Mouse (Mus musculus): ENCODE measurements around the gene Spaca4. TPM values are rescaled to one million over a fixed set of nuclear protein-coding genes. Genes with fewer than 3 reads are reported as not detected.

The Spaca4 gene
- total RNA-seq, 1 experiment from 2014 or later: not detected

DNA sequence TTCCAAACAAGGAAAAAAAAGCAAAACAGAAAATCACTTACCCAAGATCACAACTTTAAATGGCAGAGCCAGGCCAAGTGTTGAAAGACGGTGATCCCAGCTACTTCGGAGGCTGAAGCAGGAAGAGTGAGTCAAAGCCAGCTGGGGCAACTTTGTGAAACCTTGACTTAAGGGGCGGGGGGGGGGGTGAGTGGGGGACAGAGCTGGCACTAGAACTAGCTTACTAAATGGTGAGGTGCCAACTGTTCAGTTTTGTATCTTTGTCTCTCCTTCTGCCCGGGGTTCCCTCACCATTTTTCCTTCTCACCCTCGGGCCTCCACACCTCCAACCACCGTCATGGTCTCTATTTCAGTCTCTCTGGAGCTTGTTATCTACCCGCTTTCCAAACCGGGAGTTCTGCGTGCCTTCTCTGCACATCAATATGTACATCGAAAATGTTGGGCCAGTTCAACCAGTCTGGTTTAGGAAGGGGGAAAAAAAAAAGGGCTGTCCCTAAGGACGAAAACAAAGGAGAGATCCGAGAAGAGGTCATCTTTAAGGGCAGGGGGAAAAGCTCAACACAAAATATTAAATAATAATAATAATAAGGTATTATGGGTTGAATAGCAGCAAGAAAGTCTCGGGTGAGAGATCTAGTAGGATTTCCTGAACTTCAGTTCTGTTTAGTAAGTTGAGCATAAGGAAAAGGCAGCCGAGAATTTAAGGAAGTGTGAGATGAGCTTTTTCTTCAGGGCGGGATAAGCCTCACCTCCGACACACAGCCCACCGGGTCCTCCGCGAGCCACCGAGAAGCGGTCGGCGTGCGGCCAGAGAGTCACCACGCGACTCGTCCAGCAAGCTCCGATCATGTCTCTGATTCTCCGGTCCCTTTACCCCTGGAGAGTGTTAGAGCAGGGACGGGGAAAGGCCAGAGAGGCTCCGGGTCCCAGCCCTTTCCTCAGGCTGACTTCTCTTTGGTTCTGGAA, 8.4 kb downstream of the Spaca4 start:
- peak; percentile 8 to 18; a peak in 3 of 4 replicates for ATAC-seq (replicated peaks in 1 of 2; ENCODE audit: insufficient read depth in 1 of 2, low FRiP score in 2 of 2, low TSS enrichment in 1 of 2, low read depth in 1 of 2, poor library complexity in 2 of 2, severe bottlenecking in 2 of 2)

DNA sequence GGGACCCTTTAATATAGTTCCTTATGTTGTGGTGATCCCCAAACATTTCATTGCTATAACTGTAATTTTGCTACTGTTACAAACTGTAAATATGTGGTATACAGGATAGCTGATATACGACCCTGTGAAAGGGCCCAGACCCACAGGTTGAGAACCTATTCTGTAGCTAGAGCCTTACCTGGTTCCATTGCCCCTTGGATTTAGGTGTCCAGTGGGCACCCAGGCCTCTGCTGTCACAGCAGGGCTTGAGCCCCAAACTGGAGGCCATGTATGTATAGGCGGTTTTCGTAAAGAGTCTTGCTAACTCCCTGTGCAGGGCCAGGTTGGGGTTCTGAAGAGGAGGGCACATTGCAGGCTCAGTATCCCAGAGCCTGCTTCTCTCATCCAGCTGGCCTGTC, 9.2 kb downstream of the Spaca4 start:
- ATAC-seq (replicated peaks in 1 of 2; ENCODE audit: insufficient read depth in 1 of 2, low FRiP score in 2 of 2, low TSS enrichment in 1 of 2, low read depth in 1 of 2, poor library complexity in 2 of 2, severe bottlenecking in 2 of 2): no peak

DNA sequence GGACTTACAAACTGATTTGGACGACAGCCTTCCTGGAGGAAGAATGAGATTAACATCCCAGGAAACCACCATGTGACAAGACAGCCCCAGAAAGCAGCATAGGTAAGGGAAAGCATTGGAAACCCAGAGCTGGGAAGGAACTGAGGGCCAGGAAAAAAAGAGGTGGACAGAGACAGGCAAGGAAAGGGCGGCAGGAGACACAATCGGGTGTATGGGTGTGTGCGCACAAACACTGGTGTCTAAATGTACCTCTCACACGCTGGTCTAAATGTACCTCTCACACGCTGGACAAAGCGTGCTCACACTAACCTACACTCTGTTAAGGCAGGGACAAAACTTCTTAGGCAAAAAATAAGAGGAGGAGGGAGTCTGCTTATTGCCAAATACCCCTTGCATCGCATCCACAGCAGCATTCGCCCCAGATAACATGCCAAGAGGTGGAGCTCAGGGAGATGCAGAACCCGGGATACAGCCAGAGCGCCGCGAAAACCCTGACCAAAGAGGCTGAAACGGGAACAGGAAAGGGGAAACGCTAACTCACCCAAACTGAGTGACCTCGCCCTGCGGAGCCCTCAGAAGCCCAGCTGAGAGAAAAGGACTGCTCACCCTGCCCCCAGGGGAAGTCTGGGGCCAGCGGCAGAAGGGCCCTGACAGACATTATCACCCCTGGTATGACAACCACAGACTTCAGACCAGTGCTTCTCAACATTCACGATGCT, 9.7 kb downstream of the Spaca4 start:
- no peak; a peak in 1 of 4 replicates for ATAC-seq (replicated peaks in 1 of 2; ENCODE audit: insufficient read depth in 1 of 2, low FRiP score in 2 of 2, low TSS enrichment in 1 of 2, low read depth in 1 of 2, poor library complexity in 2 of 2, severe bottlenecking in 2 of 2)

DNA sequence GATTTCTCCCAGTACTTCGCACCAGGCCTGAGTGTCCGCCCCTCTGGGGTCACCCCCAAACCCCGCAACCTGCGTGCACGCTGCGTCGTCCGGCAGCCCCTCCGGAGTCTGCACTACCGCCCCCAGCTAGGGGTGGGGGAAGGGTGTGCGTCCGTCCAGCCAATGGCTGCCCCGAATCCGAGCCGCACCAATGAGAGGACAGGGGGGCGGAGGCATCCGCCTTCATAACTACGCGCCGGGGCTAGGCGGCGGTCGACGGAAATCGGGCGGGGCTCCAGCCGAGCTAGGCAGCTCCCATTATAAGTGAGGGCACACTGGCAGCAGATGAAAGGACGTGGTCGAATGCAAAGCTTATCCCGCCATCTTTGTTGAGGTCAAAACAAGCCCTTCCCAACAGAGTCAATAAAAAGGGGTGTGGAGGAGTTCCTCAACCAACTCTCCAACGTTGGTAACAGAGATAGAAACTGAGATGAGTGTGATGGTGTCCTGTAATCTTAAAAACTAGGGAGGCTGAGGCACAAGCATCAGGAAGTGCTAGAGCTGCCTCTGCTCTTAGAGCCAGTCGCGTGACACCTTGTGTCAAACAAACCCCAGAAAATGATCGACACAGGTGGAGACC, 10.4 kb downstream of the Spaca4 start, which contains the start of gene Rpl18:
Gene Rpl18, plus strand, starts transcription at position 368 of the 619 bp plus-strand sequence.
- ATAC-seq (replicated peaks in 1 of 2; ENCODE audit: insufficient read depth in 1 of 2, low FRiP score in 2 of 2, low TSS enrichment in 1 of 2, low read depth in 1 of 2, poor library complexity in 2 of 2, severe bottlenecking in 2 of 2): peak; percentile 84 to 85

DNA sequence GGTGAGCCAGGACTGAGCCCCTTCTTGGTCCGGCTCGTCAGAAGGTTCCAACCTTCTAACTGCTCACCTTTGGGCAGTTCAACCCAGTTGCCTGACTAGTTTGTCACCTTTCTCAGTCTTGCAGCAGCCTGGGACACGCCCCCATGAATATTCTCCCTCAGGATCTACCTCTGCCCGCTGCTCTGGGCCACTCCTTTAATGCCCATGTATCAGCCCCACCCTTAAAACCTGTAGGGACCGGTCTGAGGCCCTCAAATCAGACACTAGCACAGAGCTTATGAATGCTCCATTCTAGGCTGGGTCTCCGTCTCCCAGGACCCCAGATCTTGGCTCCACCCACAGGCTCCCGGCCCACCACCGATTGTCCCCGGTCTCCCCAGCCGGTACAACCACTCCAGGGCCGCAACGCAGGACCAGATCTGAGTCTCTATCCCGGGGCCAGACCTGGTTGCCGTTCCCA, 11.0 kb downstream of the Spaca4 start:
- ATAC-seq (replicated peaks in 1 of 2; ENCODE audit: insufficient read depth in 1 of 2, low FRiP score in 2 of 2, low TSS enrichment in 1 of 2, low read depth in 1 of 2, poor library complexity in 2 of 2, severe bottlenecking in 2 of 2): no peak

DNA sequence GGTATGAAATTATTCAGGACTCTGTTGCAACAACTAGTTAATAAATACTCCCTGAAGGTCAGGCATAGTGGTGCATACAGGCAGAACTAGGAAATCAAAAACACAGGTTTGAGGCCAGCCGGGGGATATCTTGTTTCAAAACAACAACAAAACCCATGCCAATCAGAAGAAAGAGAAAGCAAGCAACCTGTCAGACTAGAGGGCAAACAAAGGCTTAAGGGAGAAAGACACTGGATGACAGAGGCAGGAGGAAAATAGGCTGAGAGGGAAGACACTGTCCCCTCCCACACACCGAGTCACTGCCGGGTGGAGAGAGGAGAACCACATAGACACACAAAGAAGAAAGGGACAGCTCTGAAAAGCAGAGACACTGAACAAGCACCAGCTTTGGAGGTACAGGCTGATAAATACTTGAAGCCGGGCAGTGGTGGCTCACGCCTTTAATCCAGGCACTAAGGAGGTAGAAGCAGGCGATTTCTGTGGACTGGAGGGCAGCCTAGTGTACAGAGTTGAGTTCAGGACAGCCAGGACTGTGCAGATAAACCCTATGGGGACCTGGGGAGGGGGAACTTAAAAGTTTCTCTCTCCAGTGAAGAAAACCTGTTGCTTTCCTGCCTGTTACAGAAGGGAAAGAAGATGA, 11.6 kb downstream of the Spaca4 start:
- no peak for ATAC-seq (replicated peaks in 1 of 2; ENCODE audit: insufficient read depth in 1 of 2, low FRiP score in 2 of 2, low TSS enrichment in 1 of 2, low read depth in 1 of 2, poor library complexity in 2 of 2, severe bottlenecking in 2 of 2)

DNA sequence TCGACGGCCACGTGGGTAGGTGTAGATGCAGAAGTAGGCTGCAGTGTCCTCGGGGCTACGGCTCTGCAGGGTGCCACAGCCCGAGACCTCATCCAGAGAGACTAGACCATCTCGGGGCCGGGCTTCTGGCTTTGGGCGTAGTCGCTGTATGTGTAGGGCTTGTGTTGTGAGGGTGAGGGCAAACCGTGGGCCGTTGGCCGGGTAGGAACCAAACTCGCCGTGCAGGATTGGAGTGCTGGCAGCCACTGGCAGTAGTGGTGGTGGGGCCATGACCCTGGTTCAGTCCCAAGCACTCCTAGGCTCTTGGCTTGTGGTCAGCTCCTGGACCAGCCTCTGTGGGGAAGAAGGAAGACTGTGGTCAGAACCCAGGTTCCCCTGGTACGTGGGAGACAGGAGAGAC, 12.2 kb downstream of the Spaca4 start:
- no peak for ATAC-seq (replicated peaks in 1 of 2; ENCODE audit: insufficient read depth in 1 of 2, low FRiP score in 2 of 2, low TSS enrichment in 1 of 2, low read depth in 1 of 2, poor library complexity in 2 of 2, severe bottlenecking in 2 of 2)

DNA sequence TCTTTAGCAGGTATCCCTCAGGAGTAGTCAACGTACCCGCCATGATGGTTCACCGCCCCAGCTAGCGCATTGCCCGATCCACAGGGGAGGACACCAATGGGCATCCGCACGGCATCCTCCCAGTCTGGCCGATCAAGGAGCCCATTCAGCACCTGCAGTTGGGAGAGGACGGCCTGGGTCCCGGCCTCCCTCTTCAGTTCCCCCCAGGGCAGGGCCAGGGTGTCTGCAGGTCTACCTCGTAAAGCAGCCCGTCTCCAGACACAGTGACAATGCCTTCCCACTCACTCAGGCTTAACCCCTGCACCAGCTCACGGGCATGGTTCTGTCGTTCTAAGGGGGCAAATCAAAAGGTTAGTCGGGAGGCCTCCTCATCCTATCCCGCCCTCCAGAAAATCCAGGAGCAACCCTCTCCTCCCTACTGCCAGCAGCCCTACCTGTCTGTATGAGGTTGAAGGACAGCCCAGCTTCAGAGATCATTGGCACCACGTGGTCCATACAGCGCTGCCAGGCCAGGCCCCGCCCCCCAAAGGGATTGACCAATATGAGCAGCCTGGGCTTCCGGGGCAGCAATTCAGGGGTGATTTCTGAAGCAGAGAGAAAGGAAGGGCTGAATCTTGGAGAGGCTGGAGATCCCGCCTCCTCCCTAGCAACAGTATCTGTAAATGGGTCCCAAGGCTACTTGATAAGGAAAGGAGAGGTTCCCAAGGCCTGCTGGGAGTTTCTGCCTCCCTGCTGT, 13.4 kb downstream of the Spaca4 start:
- ATAC-seq (replicated peaks in 1 of 2; ENCODE audit: insufficient read depth in 1 of 2, low FRiP score in 2 of 2, low TSS enrichment in 1 of 2, low read depth in 1 of 2, poor library complexity in 2 of 2, severe bottlenecking in 2 of 2): no peak

DNA sequence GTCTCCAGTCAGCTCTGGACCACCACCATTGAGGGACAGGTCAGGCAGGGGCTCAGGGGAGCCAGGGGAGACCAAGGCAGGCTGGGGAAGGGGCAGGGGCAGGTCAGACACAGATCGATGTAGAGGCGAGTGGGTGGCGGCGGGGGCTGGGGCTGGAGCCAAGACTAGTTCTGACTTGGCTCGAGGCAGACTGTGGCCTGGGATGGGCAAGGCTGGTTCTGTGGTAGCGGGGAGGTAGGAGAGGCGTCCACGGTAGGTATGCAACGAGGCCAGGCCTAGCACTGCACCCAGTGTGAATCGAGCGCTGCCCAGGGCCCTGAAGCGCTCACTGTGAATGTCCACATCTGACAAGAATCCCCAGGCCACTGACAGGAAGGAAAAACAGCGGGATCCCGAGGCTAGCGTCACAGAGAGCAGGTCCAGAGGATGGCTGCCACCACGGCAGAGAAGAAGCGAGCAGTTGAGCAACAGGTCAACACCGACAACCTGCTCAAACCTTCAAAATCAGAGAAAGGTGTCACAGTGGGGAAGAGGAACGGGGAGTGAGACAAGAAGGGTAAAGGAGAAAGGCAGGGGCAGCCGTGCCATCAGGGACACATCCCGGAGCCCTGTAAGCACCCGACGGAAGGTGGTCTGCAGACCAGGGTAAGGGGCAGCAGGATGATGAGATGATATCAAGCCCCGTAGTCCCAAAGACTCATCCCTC, 14.1 kb downstream of the Spaca4 start:
- no peak for ATAC-seq (replicated peaks in 1 of 2; ENCODE audit: insufficient read depth in 1 of 2, low FRiP score in 2 of 2, low TSS enrichment in 1 of 2, low read depth in 1 of 2, poor library complexity in 2 of 2, severe bottlenecking in 2 of 2)

DNA sequence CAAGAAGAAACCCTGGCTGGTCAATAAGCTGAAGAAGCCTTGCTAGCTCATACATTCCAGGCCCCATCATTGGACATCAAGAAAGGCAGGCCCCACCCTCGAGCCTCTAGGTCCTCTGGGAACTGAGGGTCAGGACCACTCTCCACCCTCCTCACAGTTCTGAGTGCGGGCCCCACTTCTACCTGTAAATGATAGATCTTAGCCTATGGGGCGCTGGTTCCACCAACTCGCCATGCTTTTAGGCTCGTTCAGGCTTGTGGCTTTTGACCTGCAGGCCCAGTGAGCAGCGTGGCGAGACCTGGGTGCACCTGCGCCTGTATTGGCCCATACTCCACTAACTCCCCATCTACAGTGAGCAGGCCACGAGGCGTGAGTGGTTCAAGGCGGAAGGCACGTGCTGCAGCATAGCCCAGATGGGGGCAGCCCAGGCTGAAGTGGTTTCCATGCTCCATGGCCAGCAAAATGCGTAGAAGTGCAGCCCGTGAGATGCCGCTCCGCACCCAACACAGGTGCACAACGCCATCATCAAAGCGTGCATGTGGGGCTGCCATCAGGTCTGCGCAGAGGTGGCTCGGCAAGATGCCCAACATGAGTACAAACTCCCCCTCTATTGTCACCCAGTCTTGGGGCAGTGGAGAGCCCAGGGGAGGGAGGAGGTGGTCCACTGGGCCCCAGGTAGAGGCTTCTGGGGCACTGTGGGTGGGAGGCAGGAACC, 15.0 kb downstream of the Spaca4 start:
- no peak for ATAC-seq (replicated peaks in 1 of 2; ENCODE audit: insufficient read depth in 1 of 2, low FRiP score in 2 of 2, low TSS enrichment in 1 of 2, low read depth in 1 of 2, poor library complexity in 2 of 2, severe bottlenecking in 2 of 2)

DNA sequence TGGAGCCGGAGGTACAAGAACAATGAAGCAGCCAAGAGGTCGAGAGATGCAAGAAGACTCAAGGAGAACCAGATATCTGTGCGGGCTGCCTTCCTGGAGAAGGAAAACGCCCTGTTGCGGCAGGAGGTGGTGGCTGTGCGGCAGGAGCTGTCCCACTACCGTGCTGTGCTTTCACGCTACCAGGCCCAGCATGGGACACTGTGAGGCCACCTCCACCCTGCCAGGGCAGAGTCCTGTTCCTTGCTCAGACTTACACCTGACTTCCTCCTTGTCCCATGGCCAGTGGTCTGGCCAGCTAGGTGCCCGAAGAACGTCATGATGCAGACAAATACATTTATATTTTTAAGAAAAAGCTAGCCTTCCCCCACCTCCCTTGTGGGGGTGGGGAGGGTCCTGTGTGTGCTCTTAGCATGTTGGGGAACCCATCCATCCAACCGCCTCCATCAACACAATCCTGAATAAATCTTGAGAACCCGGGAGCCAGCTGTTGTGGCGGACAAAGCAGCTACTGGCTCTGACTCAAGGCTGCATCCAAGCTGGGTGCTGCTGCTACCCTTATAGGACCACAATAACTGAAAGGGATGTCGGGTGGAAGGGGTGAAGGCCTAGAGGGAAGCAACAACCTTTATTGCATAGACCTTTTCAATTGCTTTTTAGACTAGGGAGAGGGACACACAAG, 15.8 kb downstream of the Spaca4 start:
- no peak for ATAC-seq (replicated peaks in 1 of 2; ENCODE audit: insufficient read depth in 1 of 2, low FRiP score in 2 of 2, low TSS enrichment in 1 of 2, low read depth in 1 of 2, poor library complexity in 2 of 2, severe bottlenecking in 2 of 2)

DNA sequence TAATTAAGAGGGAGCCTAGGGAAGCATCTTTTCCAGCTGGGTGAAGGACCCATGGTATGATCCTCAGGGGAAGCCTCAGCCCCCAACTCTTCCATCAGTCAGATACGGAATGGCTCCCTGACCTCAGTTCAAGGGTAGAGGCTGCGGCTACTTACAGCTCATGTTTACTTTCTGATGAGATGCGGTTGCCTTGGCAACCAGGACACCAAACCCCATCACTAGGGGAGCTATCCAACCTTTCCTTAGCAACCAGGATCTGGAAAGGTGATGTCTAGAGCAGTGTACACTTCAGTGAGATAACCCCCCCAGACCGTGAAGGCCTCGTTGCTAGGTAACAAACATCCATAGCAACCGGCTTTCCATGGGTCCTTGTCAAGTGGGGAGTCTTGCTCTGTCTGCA, 16.6 kb downstream of the Spaca4 start:
- ATAC-seq (replicated peaks in 1 of 2; ENCODE audit: insufficient read depth in 1 of 2, low FRiP score in 2 of 2, low TSS enrichment in 1 of 2, low read depth in 1 of 2, poor library complexity in 2 of 2, severe bottlenecking in 2 of 2): no peak

DNA sequence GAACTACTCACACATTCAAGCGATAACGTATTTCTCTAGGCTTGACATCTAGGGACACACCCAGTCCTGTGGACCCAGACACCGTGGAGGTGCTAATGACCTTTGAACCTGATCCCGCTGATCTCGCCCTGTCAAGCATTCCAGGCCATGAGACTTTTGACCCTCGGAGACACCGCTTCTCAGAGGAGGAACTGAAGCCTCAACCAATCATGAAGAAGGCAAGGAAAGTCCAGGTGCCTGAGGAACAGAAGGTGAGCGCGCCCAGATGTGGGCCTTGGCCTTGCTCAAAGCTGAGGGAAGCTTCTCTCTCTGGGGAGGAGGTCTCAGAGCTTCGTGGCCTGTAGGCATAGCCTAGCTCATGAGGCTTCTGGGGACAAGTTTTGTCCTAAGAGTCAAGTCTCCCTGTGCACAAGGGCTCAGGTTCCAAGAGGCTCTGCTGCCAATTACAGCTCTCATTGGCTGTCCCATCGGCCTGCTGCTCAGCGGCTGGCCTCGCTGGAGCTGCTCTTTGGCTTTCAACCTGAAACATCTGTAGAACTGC, 17.3 kb downstream of the Spaca4 start:
- no peak for ATAC-seq (replicated peaks in 1 of 2; ENCODE audit: insufficient read depth in 1 of 2, low FRiP score in 2 of 2, low TSS enrichment in 1 of 2, low read depth in 1 of 2, poor library complexity in 2 of 2, severe bottlenecking in 2 of 2)

DNA sequence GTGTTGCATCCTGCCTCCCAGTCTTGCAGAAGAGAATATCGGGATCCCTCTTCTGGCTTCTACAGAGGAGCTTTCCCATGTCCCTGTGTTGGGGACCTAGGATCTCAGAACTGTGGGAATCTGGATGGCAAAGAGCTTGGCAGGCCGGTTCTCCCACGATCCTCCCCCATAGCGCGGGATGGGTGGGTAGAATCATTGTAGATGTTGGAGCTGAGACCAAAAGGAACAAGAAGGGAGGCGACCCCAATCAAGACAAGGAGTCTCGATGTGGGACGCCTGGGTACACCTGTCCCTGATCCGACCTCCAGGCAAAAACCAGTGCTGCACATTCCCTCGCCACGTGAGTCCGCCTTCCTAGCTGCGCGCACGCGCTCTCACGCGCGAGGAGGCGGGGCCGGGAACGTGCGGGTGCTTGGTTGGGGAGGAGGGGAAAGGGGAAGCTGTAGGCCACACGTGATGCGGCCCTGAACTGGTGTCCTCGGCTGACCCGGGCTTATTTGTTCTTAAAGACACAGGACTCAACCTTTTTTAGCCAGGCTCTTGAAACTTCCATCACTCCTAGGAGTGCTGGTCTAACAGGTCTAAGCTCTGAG, 18.1 kb downstream of the Spaca4 start:
- peak; percentile 35 to 43 for ATAC-seq (replicated peaks in 1 of 2; ENCODE audit: insufficient read depth in 1 of 2, low FRiP score in 2 of 2, low TSS enrichment in 1 of 2, low read depth in 1 of 2, poor library complexity in 2 of 2, severe bottlenecking in 2 of 2)
